Mouse (Mus musculus) left cerebral cortex, postnatal 14 days (tissue): ENCODE measurements around the gene Myl6. TPM values are rescaled to one million over a fixed set of nuclear protein-coding genes. Genes with fewer than 3 reads are reported as not detected.
"Not testable (repeated sequence)": the region's sequence is repeated elsewhere in the genome, so short reads cannot be mapped to it uniquely, and the experiment has no call there.

Experiments
- DNase-seq, 2 experiments: peaks; one replicate each; pipeline ENCODE4 v3.0.0; 2021 to 2022; ENCODE audit warnings: low spot score in 2 of 2, mixed read lengths in 1 of 2
- intact Hi-C: fragments of 180-260 bp; cut with DNase I; formaldehyde crosslinking; loops from one replicate; pipeline ENCODE4 v1.15.1; 2025
- total RNA-seq, 2 experiments: library from RNA; stranded (reverse); gene quantifications; 2 replicates each; pipeline ENCODE4 v1.2.3; 2021

Gene Myl6
- total RNA-seq, 2 experiments from 2014 or later: 606 to 662 TPM

GRCm38 (mm10) chr10:128515044-128515443, 21.1 kb upstream of the Myl6 start:
- intact Hi-C loops: no loop called here
- no peak for DNase-seq

GRCm38 (mm10) chr10:128511761-128512160, 17.8 kb upstream of the Myl6 start:
- intact Hi-C loops: no loop called here
- DNase-seq: no peak

- intact Hi-C loops: no loop called here
- DNase-seq: no peak
Observed at GRCm38 (mm10) chr10:128511189-128511588, 17.2 kb upstream of the Myl6 start.

GRCm38 (mm10) chr10:128510301-128510700, 16.4 kb upstream of the Myl6 start:
- DNase-seq: no peak
- intact Hi-C loops: no loop called here

GRCm38 (mm10) chr10:128509831-128510230, 15.9 kb upstream of the Myl6 start:
- intact Hi-C loops: no loop called here
- no peak for DNase-seq

GRCm38 (mm10) chr10:128509203-128509602, 15.3 kb upstream of the Myl6 start:
- DNase-seq: no peak
- intact Hi-C loops: no loop called here

GRCm38 (mm10) chr10:128508260-128508659, 14.3 kb upstream of the Myl6 start:
- intact Hi-C loops: no loop called here
- DNase-seq: no peak

- intact Hi-C loops: no loop called here
- no peak for DNase-seq
Observed at GRCm38 (mm10) chr10:128505974-128506373, 12.0 kb upstream of the Myl6 start.

GRCm38 (mm10) chr10:128505371-128505667, 11.4 kb upstream of the Myl6 start:
- DNase-seq, intact Hi-C loops: not testable (repeated sequence)

GRCm38 (mm10) chr10:128504641-128505370, 10.9 kb upstream of the Myl6 start:
- DNase-seq: no peak
- intact Hi-C loops: no loop called here

GRCm38 (mm10) chr10:128504012-128504411, 10.1 kb upstream of the Myl6 start:
- DNase-seq: no peak
- intact Hi-C loops: no loop called here

GRCm38 (mm10) chr10:128503532-128503931, 9.6 kb upstream of the Myl6 start:
- intact Hi-C loops: no loop called here
- no peak for DNase-seq

GRCm38 (mm10) chr10:128502341-128502740, 8.4 kb upstream of the Myl6 start:
- no peak for DNase-seq
- intact Hi-C loops: no loop called here

GRCm38 (mm10) chr10:128499116-128499671, 5.2 kb upstream of the Myl6 start:
- peak; percentile 61 to 67 for DNase-seq
- intact Hi-C loops: no loop called here

- DNase-seq: peak; percentile 94 to 97
- intact Hi-C loops: no loop called here
Observed at GRCm38 (mm10) chr10:128498590-128498989, 4.6 kb upstream of the Myl6 start, which contains the start of gene Myl6b. Myl6b (minus strand) TSS chr10:128498685.

GRCm38 (mm10) chr10:128497134-128497737, 3.3 kb upstream of the Myl6 start:
- no peak for DNase-seq
- intact Hi-C loops: no loop called here

GRCm38 (mm10) chr10:128496509-128497077, 2.6 kb upstream of the Myl6 start:
- no peak for DNase-seq
- intact Hi-C loops: no loop called here

GRCm38 (mm10) chr10:128495903-128496302, 2.0 kb upstream of the Myl6 start:
- intact Hi-C loops: no loop called here
- DNase-seq: no peak

GRCm38 (mm10) chr10:128495270-128495669, 1.3 kb upstream of the Myl6 start:
- DNase-seq: no peak
- intact Hi-C loops: no loop called here

GRCm38 (mm10) chr10:128494667-128495245, 811 bp upstream of the Myl6 start:
- DNase-seq: no peak
- intact Hi-C loops: loop anchor here (5.0 kb wide), 1 partner anchor 43 kb away; no protein-coding TSS in a partner anchor
